Comparison of ENCODE assay signal across 8 mouse cellular contexts in genomic region chr8:84845355-84846093, GRCm38 (mm10). TPM values are rescaled to one million over a fixed set of nuclear protein-coding genes. Genes with fewer than 3 reads are reported as not detected.
DNase-seq lines count a peak whose midpoint lies in the region; ATAC-seq and TF ChIP-seq lines count a peak whose summit lies in the region.

No protein-coding gene starts in this region.

- H3K4me1 ChIP-seq in embryonic facial prominence, embryonic 10.5 days = peaks cover 39% of the 10 kb centered on the region
- H3K4me1 ChIP-seq in hindbrain, embryonic 13.5 days (replicated peaks) = peaks cover 44% of the 10 kb centered on the region

- peak overlapping the region; percentile 98 for H3K27ac ChIP-seq in embryonic facial prominence, embryonic 10.5 days (replicated peaks)
- peak overlapping the region; percentile 92 for H3K27ac ChIP-seq in hindbrain, embryonic 13.5 days

- peak overlapping the region; percentile 98 for H3K9ac ChIP-seq in hindbrain, embryonic 13.5 days

- H3K4me3 ChIP-seq in C2C12 (ENCODE audit: insufficient read depth, poor library complexity, severe bottlenecking) = peak overlapping the region; percentile 97
- peak overlapping the region; percentile 99 for H3K4me3 ChIP-seq in embryonic facial prominence, embryonic 10.5 days
- H3K4me3 ChIP-seq in hindbrain, embryonic 13.5 days = peak overlapping the region; percentile 98

- peaks cover 42% of the 10 kb centered on the region for H3K79me2 ChIP-seq in C2C12 (ENCODE audit: control insufficient read depth, insufficient read depth)

- no peaks in the 10 kb centered on the region for H3K9me3 ChIP-seq in embryonic facial prominence, embryonic 10.5 days
- H3K9me3 ChIP-seq in hindbrain, embryonic 13.5 days = no peaks in the 10 kb centered on the region

- H3K4me2 ChIP-seq in hindbrain, embryonic 13.5 days = peak overlapping the region; percentile 88

- peaks cover 27% of the 10 kb centered on the region for H3K79me3 ChIP-seq in C2C12 (ENCODE audit: low read depth)

- DNase-seq in cerebellum, adult 9-10 months = peak; percentile 67
- no peak for DNase-seq in cerebellum, adult 8-10 months
- DNase-seq in embryonic facial prominence, embryonic 10.5 days (ENCODE audit: low spot score) = peak; percentile 63
- DNase-seq in liver = peak; percentile 65
- DNase-seq in naive thymus-derived CD4-positive, alpha-beta T cell, adult 2 months (ENCODE audit: low read depth) = peak; percentile 34
- DNase-seq in layer of hippocampus, adult 9-11 months = no peak

- ATAC-seq in hindbrain, embryonic 13.5 days (ENCODE audit: low FRiP score) = no peak

- H3ac ChIP-seq in C2C12 (ENCODE audit: control insufficient read depth, insufficient read length, low read depth) = peak overlapping the region; percentile 88

- TF ChIP-seq CTCF in C2C12 (IDR thresholded peaks at IDR 0.05; ENCODE audit: control insufficient read depth, insufficient read depth, insufficient read length) = peak; percentile 34

- H3K27me3 ChIP-seq in C2C12 (ENCODE audit: control insufficient read depth, insufficient read depth, insufficient read length) = no peaks in the 10 kb centered on the region
- H3K27me3 ChIP-seq in embryonic facial prominence, embryonic 10.5 days (replicated peaks; ENCODE audit: low read depth, poor library complexity, severe bottlenecking) = no peaks in the 10 kb centered on the region
- H3K27me3 ChIP-seq in hindbrain, embryonic 13.5 days = no peaks in the 10 kb centered on the region

- H3K36me3 ChIP-seq in C2C12 (ENCODE audit: control insufficient read depth, insufficient read depth) = peaks cover 49% of the 10 kb centered on the region
- H3K36me3 ChIP-seq in embryonic facial prominence, embryonic 10.5 days (replicated peaks) = peaks cover 53% of the 10 kb centered on the region
- H3K36me3 ChIP-seq in hindbrain, embryonic 13.5 days = peaks cover 41% of the 10 kb centered on the region

- 20% methylated on average over 12 of the region's 12 CpGs for WGBS in embryonic facial prominence, embryonic 10.5 days
- WGBS in hindbrain, embryonic 13.5 days = 17% methylated on average over 12 of the region's 12 CpGs

TF ChIP-seq in C2C12, 6 proteins besides CTCF, POLR2A, EP300 and RAD21:
- TF ChIP-seq MAX (IDR thresholded peaks at IDR 0.05) (no peak), CEBPB (IDR thresholded peaks at IDR 0.05; ENCODE audit: low read depth) (no peak), FOSL1 (IDR thresholded peaks at IDR 0.05; ENCODE audit: insufficient read depth, low read length, poor library complexity, severe bottlenecking) (no peak), USF1 (IDR thresholded peaks at IDR 0.05; ENCODE audit: low read depth) (no peak), MYOD1 (IDR thresholded peaks at IDR 0.05; ENCODE audit: control insufficient read depth, insufficient read length, low read depth) (no peak), MYOG (IDR thresholded peaks at IDR 0.05; ENCODE audit: control insufficient read depth, extremely low read depth, insufficient read length) (no peak)

RNA-seq across cellular contexts. Expression of gene Calr, which starts 1.2 kb away (rescaled TPM):
- 687 TPM for polyA plus RNA-seq in C2C12 (2012; fragmentation: generic; extraction: Trizol)
- 758 and 801 TPM in 2 replicates for polyA plus RNA-seq in embryonic facial prominence, embryonic 10.5 days (2016; fragmentation: Nextera tagmentation; extraction: Ambion mirVana)
- polyA plus RNA-seq in hindbrain, embryonic 13.5 days (2015; fragmentation: Nextera tagmentation; extraction: Ambion mirVana) = 646 and 672 TPM in 2 replicates

RNA-seq across cellular contexts. Expression of gene Rad23a, which starts 5.1 kb away (rescaled TPM):
- polyA plus RNA-seq in C2C12 (2012; fragmentation: generic; extraction: Trizol) = 68.3 TPM
- polyA plus RNA-seq in embryonic facial prominence, embryonic 10.5 days (2016; fragmentation: Nextera tagmentation; extraction: Ambion mirVana) = 112 and 122 TPM in 2 replicates
- polyA plus RNA-seq in hindbrain, embryonic 13.5 days (2015; fragmentation: Nextera tagmentation; extraction: Ambion mirVana) = 83.2 and 85.5 TPM in 2 replicates

RNA-seq across cellular contexts. Expression of gene Farsa, which starts 11.3 kb away (rescaled TPM):
- polyA plus RNA-seq in C2C12 (2012; fragmentation: generic; extraction: Trizol) = 104 TPM
- polyA plus RNA-seq in embryonic facial prominence, embryonic 10.5 days (2016; fragmentation: Nextera tagmentation; extraction: Ambion mirVana) = 133 and 138 TPM in 2 replicates
- polyA plus RNA-seq in hindbrain, embryonic 13.5 days (2015; fragmentation: Nextera tagmentation; extraction: Ambion mirVana) = 107 and 109 TPM in 2 replicates

RNA-seq across cellular contexts. Expression of gene Gadd45gip1, which starts 14.2 kb away (rescaled TPM):
- 32.5 TPM for polyA plus RNA-seq in C2C12 (2012; fragmentation: generic; extraction: Trizol)
- polyA plus RNA-seq in embryonic facial prominence, embryonic 10.5 days (2016; fragmentation: Nextera tagmentation; extraction: Ambion mirVana) = 45.2 and 47.3 TPM in 2 replicates
- polyA plus RNA-seq in hindbrain, embryonic 13.5 days (2015; fragmentation: Nextera tagmentation; extraction: Ambion mirVana) = 37.3 and 37.8 TPM in 2 replicates

RNA-seq across cellular contexts. Expression of gene Dand5, which starts 22.9 kb away (rescaled TPM):
- polyA plus RNA-seq in C2C12 (2012; fragmentation: generic; extraction: Trizol) = 2.4 TPM
- 2.8 and 3.0 TPM in 2 replicates for polyA plus RNA-seq in embryonic facial prominence, embryonic 10.5 days (2016; fragmentation: Nextera tagmentation; extraction: Ambion mirVana)
- polyA plus RNA-seq in hindbrain, embryonic 13.5 days (2015; fragmentation: Nextera tagmentation; extraction: Ambion mirVana) = 10.8 and 11.5 TPM in 2 replicates

Comparison
In these comparisons a context has a peak if more than half of its experiments do, and no peak if none do; other contexts are left out.
1. DNase-seq: peak in cerebellum, adult 9-10 months (single experiment), embryonic facial prominence, embryonic 10.5 days (single experiment), liver (single experiment) and naive thymus-derived CD4-positive, alpha-beta T cell, adult 2 months (single experiment); none in cerebellum, adult 8-10 months (single experiment) and layer of hippocampus, adult 9-11 months (single experiment).
2. Peak in every context shown above with its lines, with median percentiles within 50 percentile points of each other: H3K4me3 ChIP-seq.